Mouse (Mus musculus): ENCODE data around the gene Snrpc.

The Snrpc gene

DNA sequence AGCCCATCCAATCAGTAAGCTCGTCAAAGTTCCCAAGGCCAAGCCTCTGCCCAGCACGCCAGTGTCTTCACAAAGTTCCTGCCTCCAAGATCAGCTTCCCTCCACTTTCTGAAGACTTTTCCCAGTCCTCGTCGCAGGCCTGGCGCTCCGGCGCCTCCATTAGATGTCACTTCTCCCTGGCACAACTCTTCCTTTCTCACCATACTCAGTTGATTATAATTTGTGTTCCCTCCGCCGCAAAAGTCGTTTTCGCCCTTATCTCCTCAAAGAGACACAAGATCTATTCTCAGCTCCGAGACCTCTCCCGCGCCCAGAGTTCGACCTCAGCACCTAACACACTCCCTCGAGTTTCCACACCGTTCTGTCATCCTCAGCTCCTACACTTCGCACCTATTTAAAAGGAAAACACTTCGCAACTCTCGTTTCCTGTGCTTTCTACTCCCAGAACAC, 18.4 kb upstream of the Snrpc start:
- CTCF ChIA-PET = no interaction called here

DNA sequence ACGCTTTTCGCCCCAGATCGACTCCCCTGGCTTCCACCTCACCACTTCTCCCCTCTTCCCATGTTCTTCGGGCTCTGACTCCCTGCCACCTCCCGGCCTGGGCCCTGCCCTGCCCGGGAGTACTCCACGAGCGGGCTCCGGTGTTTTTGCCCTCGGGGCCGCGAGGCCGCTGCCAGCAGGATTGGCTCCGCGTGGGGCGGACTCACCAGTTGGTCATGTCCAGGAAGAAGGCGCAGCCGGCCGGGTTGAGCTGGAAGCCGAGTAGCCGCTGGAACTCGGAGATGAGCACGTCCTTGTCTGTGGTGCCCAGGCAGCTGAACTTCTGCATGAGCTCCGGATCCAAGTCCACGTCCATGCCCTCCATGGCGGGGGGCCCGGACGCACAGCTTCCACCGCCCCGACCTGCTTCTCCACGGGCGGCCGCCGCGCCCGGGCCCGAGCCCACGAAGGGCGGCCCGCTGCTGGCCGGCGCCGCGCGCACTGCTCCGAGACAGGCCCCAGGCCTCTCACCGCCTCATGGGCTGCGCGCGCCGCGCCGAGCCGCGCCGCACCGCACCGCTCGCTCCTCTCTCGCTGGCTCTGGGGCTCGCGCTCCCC, 17.9 kb upstream of the Snrpc start:
- CTCF ChIA-PET = no interaction called here

DNA sequence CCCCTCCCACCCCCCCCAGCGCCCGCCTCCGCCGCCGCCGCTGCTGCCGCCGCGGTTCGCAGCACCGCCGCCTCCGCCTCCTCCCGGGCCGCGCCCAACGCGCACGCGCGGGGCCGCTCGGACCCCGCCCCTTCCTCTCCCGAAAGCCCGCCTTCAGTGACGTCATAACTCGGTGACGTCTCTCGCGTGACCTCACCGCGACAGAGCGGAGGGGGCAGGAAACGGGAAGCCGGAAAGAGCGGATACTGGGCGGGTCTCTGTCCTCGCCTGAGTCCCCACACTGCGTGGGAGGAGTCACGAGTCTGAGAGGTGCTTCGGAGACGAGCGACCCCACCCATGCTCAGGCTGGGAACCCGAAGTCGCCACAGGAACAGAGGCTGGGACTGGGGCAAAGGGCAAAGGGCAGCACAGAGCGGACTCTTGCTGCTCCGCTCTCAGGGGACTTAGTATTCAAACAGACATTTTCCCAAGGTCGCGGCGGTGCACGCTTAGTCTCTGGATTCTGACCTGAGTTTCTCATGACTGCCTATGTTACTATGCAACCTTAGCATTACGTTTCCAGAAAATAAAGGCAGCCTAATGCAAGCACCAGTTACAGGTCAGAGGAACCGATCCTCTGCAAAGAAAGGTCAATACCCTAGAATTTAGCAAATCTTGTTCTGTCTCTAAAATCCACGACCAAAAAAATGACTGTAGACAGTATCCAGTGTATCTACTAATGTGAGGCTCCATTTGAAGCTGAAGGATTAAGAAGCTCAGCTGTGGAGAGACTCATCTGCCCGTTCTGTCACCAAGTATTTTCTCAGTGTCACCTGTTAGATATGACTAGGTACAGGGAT, 17.2 kb upstream of the Snrpc start, which contains the start of gene D17Wsu92e:
Gene D17Wsu92e (minus strand): TSS at position 81 of the 839 bp plus-strand sequence.
- CTCF ChIA-PET = no interaction called here

DNA sequence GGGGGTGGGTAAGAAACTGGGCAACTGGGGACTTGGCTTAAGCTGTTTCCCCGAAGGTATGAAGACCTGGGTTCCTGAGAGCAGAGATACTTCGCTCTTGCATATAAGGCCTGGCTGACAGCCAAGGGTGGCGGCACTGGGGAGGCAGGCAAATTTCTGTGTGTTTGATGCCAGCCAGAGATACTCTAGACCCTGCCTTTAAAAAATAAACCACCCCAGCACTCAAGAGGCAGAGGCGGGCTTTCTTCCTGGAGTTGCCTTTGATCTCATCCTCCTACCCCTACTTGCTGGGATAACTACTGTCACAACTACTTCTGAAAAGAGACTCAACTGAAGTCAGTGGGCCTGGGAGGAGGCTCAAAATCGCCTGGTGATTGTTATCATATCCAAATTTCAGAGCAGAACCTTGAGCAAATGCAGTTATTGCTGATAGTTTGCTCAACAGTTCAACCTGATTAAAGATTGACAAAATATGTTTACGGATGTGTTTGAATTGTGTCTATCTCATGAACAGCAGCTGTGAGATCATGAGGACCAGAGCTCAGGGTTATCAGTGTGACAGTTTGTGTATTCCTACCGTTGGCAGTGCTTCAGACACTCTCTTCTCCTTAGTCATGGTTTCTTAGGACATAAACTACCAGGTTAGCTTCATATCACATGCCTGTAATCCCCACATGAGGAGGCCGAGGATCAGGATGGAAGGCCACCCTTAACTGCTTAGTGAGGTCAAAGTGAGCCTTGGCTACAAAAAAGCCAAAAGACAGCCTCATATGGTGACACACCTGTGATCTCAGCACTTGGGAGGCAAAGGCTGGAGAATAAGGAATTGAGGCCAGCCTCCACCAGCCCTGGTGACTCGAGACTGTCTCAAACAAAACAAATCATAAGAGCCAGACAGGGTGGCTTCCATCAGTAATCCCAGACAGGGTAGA, 16.3 kb upstream of the Snrpc start:
- CTCF ChIA-PET = no interaction called here

DNA sequence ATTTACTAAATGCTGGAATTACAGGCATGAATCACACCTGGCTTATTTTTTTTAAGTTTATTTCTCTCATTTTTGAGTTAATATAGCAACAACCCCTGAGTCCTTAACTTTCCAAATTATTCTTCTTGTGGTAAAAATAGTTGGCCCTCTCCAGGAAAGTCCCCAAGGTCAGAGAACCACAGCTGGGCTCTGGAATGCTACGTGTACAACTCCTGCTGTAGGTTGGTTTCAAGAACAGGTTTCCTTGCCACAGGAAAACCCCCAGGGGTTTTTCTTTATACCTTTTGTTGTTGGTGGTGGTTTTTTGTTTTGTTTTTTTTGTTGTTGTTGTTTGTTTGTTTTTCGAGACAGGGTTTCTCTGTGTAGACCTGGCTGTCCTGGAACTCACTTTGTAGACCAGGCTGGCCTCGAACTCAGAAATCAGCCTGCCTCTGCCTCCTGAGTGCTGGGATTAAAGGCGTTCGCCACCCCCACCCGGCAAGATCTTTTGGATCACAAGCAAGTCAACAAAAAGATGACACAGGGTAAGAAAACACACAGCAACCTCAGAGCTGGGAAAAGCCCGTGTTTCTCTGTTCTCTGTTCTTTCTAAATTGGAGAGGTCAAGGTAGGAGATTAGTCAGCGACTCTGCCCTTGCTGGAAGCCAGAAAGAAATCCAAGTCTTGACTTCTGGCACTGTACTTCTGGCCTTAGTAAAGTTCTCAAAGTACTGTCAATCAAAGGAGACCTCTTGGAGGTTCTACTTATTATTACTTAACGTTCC, 14.6 kb upstream of the Snrpc start:
- CTCF ChIA-PET = no interaction called here

DNA sequence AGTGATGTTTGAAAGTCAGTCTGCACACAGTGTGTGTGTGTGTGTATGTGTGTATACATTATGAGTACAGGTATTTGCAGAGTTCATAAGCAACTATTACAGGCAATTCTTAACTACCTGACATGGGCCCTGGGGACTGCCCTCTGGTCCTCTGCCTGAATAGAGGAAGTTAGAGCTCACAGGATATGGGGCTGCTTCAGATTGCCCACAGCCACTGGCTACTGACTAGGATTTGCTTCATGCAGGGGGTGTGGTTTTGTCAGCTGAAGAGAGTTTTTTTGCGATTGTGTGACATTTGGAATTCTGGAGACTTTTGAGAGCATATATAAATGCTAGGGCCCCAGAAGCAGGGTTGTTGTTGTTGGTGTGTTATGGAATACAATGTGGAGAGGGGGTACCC, 13.0 kb upstream of the Snrpc start:
- CTCF ChIA-PET = interaction anchor here (1.5 kb wide), 1 partner anchor 15 kb away, joined by 4 read pairs; no protein-coding TSS in a partner anchor

DNA sequence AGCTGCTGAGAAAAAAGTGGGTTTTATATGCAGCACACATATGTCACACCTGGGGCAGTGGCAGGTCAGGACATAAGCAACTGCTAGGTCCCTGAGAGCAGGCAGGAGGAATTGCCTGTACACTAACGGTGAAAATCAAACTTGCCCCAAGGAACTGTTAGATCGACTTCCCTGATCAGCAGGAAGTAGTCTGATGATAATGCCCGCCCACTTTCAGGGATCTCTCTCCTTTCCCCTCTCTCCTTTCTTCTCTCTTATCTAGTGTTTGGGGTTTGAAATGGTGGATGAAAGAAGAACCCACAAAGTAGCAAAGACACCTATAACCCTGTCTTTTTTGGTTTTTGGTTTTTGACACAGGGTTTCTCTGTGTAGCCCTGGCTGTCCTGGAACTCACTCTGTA, 12.4 kb upstream of the Snrpc start:
- CTCF ChIA-PET = interaction anchor here (1.3 to 1.5 kb wide), 2 partner anchors 14 kb away, joined by 4 read pairs; no protein-coding TSS in a partner anchor

DNA sequence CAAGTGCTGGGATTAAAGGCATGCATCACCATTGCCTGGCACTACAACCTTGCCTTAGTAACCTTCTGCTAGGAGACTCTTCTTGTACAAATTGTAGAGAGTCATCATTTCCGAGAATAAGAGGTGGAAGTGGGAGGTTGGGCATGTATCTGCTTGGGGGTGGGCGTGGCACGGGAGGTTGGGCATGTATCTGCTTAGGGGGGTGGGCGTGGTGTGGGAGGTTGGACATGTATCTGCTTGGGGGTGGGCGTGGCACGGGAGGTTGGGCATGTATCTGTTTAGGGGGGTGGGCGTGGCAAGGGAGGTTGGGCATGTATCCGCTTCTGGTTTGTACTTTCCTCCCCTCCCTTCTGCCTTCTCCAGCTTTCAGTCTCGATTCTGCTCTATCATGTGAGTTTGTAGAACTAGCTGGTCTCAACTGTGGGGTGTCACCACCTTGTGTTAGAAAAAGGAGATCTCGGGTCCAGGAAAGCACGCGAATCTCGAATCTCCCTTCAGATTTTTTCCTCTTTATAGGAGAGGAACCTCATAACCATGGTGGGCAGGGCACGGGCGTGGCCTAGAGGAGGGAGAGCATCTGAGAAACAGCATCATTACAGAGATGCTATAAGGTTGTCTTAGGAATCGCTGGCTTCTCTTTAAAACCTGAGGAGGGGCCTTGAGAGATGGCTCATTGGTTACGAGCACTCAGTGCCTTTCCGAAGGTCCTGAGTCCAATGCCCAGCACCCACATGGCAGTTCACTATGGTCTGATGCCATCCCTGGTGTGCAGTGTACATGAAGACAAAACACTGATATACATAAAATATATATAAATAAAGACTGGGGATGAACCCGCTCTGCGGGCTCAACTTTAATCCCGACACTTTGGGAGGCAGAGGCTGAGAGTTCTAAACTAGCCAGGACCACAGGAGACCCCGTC, 11.7 kb upstream of the Snrpc start:
- CTCF ChIA-PET = interaction anchor here (1.3 kb wide), 1 partner anchor 14 kb away, joined by 4 read pairs; no protein-coding TSS in a partner anchor

DNA sequence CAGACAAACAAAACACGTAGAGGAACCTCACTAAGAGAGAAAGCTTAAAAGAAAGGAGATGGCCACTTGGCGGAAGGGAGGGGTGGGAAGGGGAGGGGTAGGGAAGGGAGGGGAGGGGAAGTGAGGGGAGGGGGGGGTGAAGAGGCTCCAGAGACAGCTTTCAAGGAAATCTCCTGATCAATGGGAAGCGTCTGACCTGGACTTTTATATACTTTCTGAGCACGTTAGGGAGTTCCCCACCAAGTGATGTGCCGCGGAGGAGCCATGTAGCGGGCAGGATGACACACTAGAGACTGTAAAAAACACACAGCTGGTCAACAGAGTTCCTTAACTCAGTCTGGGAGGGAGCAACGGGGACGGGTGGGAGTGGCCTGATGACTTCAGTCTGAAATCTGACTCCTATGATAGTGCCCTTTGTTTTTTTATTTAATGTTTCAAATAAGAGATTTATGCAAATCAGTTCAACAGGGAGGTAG, 11.0 kb upstream of the Snrpc start:
- CTCF ChIA-PET = interaction anchor here (1.3 kb wide), 1 partner anchor 13 kb away, joined by 4 read pairs; no protein-coding TSS in a partner anchor

DNA sequence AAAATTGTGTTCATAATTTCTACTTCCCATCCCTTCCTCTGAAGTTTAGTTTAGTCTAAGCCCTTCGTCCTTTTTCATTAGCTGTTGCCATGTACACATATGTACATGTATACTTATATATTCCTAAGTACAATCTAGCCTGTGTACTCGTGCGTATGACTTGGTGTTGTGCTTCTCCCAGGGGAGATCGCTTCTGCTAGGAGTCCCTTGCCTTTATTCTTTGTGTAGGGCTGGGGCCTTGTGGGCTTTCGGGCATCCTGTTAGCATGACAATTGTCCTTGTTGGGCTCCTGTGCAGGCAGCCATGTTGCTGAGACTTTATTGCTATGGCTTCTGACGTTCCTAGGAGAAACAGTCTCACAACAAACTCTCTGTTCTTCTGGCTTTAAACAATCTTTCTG, 10.4 kb upstream of the Snrpc start:
- CTCF ChIA-PET = interaction anchor here (0.7 kb wide), 1 partner anchor 12 kb away, joined by 3 read pairs; no protein-coding TSS in a partner anchor

DNA sequence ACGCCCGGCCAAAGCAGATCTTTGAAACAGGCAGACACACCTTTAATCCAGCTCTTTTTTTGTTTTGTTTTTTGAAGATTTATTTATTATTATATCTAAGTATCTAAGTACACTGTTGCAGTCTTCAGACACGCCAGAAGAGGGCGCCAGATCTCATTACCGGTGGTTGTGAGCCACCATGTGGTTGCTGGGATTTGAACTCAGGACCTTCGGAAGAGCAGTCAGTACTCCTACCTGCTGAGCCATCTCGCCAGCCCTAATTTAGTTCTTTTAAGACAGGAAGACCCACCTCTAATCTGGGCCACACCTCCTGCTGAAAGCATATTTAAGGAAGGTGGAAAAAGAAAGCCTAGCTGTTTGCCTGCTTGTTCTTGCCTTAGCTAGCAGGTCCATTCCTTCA, 7.5 kb upstream of the Snrpc start:
- CTCF ChIA-PET = interaction anchor here (0.6 kb wide), 1 partner anchor 13 kb away, joined by 3 read pairs; no protein-coding TSS in a partner anchor

DNA sequence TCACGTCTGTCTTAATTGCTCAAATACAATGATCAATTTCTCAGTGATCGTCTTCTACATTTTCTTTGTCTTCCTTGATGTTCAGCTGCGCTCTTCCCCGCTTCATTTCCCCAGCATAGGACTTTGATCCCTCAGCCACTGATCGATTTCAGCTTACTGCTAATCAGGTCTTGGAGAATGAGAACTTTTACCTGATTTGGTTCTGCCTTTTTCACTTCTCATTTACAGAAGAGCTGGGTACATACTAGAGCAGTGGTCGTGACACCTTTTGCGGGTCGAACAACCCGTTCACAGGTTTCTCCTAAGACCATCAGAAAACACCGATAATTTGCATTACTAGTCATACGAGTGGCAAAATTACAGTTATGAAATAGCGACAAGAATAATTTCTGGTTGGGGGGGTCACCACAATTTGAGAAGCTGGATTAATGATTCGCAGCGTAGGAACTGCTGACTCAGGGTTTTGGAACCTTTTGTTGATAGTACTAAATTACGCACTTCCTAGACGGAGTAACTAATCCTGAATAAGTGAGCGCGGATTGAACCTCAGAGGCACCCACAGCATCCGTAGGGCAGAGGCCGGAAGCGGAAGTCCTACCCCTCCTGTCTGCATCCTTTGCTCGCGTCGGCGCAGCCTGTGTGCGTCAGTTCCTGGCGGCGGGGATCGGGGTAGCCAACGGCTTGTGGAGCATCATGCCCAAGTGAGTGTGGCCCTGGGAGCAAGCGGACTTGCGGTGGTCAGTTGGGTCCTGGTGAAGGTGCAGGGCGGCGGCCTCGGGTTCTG, 1.7 kb downstream of the Snrpc start:
- CTCF ChIA-PET = interaction anchor here (0.6 to 1.7 kb wide), 4 partner anchors 12 to 96 kb away, joined by 3 to 10 read pairs (median 4); no protein-coding TSS in a partner anchor

DNA sequence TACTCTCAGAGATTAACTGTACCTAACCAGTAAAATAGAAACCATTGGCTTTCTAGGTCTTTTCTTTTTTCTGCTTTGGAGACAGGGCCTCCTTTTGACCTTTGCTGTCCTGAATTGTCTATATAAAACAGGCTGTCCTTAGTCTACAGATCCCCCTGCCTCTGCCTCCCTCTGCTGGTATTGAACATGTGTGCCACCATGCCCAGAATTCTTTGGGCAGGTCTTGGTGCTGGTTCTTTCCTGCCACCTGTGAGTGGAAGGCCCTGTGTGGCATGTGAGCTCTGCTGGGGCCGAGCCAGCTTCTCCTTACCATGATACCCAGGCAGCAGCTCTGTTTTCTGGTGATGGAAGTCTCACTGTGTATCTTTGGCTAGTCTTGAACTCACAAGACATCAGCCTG, 10.4 kb downstream of the Snrpc start:
- CTCF ChIA-PET = interaction anchor here (0.5 kb wide), 1 partner anchor 124 kb away, joined by 3 read pairs; no protein-coding TSS in a partner anchor

DNA sequence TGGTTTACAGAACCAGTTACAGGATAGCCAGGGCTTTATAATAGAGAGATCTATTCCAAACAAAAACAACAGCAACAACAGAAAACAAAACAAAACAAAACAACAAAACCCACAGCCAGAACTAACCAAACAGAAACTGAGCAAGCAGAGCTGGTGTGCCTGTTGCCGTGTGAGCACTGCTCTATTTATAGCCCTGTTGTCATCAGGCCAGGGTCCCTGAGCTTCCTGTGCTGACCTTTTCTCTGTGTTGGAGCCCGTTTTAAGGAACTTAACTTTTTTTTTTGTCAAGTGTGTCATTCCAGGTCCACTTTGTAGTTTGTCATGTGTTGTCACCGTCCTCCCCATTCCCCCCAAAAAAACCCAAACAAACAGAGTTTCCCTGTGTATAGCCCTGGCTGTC, 13.1 kb downstream of the Snrpc start:
- CTCF ChIA-PET = no interaction called here

DNA sequence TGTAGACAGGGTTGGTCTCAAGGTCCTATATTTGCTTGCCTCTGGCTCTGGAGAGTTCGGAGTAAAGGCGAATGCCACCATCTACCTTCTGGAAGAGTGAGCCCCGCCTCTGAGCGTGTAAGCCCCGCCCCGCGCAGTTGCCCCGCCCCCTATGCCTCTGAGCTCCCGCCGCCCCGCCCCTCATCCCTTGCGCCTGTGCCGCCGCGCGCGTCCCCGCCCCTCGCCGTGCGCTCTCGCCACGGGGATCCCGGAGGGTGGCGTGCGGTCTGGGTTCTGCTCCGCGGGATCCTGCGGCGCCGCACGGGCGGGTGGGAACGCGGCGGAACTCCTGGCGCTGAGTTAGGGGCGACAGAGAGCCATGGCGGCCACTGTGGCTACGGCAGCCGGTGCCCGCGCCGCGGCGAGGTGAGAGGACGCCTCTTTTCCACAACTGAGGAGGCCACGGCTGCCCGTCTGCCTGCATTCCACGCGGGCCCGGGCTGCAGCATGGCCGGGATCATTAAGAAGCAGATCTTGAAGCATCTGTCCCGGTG, 18.4 kb downstream of the Snrpc start, which contains the start of gene Uhrf1bp1:
Gene Uhrf1bp1 (plus strand): TSS at position 177 of the 533 bp plus-strand sequence.
- CTCF ChIA-PET = interaction anchor here (0.6 kb wide), 1 partner anchor 63 kb away, joined by 3 read pairs; no protein-coding TSS in a partner anchor

DNA sequence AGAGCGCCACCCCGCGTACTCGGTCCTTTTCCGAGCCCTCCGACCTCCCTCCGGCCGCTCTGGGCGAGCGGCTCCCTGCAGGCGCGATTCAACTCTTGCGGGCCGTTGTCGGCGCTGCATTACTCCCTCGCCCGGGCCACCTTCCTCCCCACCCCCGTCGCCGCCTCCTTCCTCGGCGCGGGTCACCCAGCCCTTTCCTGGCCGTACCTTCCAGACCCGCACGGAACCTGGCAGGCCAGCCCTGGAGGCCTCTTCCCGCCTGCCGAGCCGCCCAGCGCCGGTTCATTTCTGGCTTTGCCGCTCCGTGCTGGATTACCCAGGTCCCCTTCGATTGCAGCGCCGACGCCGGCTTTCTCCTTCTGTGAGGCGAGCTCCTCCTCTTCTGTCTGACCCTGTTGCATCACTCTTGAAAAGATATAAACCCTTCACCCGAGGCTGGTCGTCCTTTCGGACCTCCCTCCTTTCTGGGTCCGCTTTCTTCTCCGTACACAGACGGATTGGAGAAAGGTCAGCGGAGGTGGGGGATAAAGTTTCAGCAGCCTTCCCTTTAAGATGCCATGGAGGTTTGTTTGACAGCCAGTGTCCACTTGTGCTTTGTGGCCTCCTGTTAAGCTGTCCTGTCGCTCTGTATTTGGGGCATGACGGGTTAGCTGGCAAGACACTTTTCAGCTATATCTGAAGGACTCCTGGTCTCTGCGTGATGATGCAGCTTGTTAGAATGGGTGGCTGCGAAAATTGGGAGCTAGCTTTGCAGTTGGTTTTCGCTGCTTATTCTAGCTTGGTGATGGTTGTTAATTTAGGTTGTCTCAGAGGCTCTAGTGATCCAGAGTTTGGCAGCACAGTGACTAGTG, 19.1 kb downstream of the Snrpc start:
- CTCF ChIA-PET = interaction anchor here (0.6 kb wide), 1 partner anchor 64 kb away, joined by 3 read pairs; no protein-coding TSS in a partner anchor

Data from spleen, embryonic (tissue).